Mouse (Mus musculus) kidney, postnatal 0 days (tissue): ENCODE measurements at regions not wholly inside any gene's neighbourhood (a gene's known extent, or its start where the extent isn't known, plus 50 kb on each side); places are given as distances from the start of the nearest gene placed in this dataset.
A peak's percentile ranks its signal among the peaks of the same experiment; 100 is the strongest.

Experiments
- ATAC-seq: fragments of 200-750 bp; cut with Nextera tagmentation; replicated peaks from 2 replicates; pipeline ENCODE4 v1.8.0; 2017; ENCODE audit warnings: low read depth, moderate number of reproducible peaks, moderate TSS enrichment, moderate library complexity; ENCODE audit not compliant: low FRiP score
- DNase-seq: peaks from one replicate; pipeline ENCODE4 v3.0.0-alpha.2; 2016; ENCODE audit warnings: low spot score
- H3K27ac ChIP-seq: fragments of 300-500 bp; sonication (generic); 2 replicates; pipeline ENCODE4 v1.5.1; 2014; ENCODE audit warnings: mild to moderate bottlenecking
- H3K27me3 ChIP-seq: fragments of 300-500 bp; sonication (generic); 2 replicates; pipeline ENCODE4 v1.6.1; 2014; ENCODE audit warnings: low read length, mixed read lengths; ENCODE audit not compliant: insufficient read depth
- H3K36me3 ChIP-seq: fragments of 300-500 bp; sonication (generic); 2 replicates; pipeline ENCODE4 v1.6.1; 2014; ENCODE audit warnings: low read length, mixed read lengths; ENCODE audit not compliant: insufficient read depth
- H3K4me1 ChIP-seq: fragments of 300-500 bp; sonication (generic); replicated peaks from 2 replicates; pipeline ENCODE4 v1.6.1; 2014; ENCODE audit warnings: antibody characterized with exemption, low read length, mixed read lengths; ENCODE audit not compliant: insufficient read depth
- H3K4me2 ChIP-seq: fragments of 300-500 bp; sonication (generic); 2 replicates; pipeline ENCODE4 v1.6.1; 2014; ENCODE audit warnings: mild to moderate bottlenecking, low read length, moderate library complexity, mixed read lengths
- H3K4me3 ChIP-seq: fragments of 300-500 bp; sonication (generic); replicated peaks from 2 replicates; pipeline ENCODE4 v1.5.1; 2014; ENCODE audit warnings: low read depth, low read length
- H3K9ac ChIP-seq: fragments of 300-500 bp; sonication (generic); 2 replicates; pipeline ENCODE4 v1.6.1; 2014; ENCODE audit warnings: low read depth, low read length
- H3K9me3 ChIP-seq: fragments of 300-500 bp; sonication (generic); replicated peaks from 2 replicates; pipeline ENCODE4 v1.6.1; 2016; ENCODE audit warnings: low read length, inconsistent platforms, mixed read lengths
- CTCF ChIP-seq: IDR thresholded peaks from 2 replicates; pipeline ENCODE4 v1.5.1; 2016; ENCODE audit warnings: antibody characterized with exemption, low read depth, mild to moderate bottlenecking, moderate library complexity
- WGBS: fragments of 180-500 bp; shearing (Covaris S2); extraction: QIAGEN DNeasy Blood & Tissue Kit; methylation state at CpG from one replicate; pipeline ENCODE4 v1.1.7; 2014; 5-methylcytosine and 5-hydroxymethylcytosine counted together

GRCm38 (mm10) chr3:80049495-80050225, 165.3 kb downstream of the Fam198b start:
- peaks cover 3% of the 10 kb centered on the region; the same call in 1 of the 2 replicates for H3K4me1 ChIP-seq
- ATAC-seq (no peak), DNase-seq (no peak)
- no peaks in the 10 kb centered on the region for H3K9me3 ChIP-seq
- no peaks in the 10 kb centered on the region for H3K27me3 ChIP-seq
- TF ChIP-seq CTCF: peak; percentile 8; the same call in 1 of the 2 replicates
- H3K36me3 ChIP-seq: no peaks in the 10 kb centered on the region
- no peak overlapping the region for H3K9ac ChIP-seq
- 83% methylated on average over 5 of the region's 5 CpGs for WGBS
- H3K27ac ChIP-seq: no peak overlapping the region
- no peak overlapping the region for H3K4me3 ChIP-seq
- H3K4me2 ChIP-seq: no peak overlapping the region

- no peak for DNase-seq
- H3K4me3 ChIP-seq: no peak overlapping the region
- H3K36me3 ChIP-seq: no peaks in the 10 kb centered on the region
- no peaks in the 10 kb centered on the region for H3K9me3 ChIP-seq
- TF ChIP-seq CTCF: no peak
- 51% methylated on average over 4 of the region's 4 CpGs for WGBS
- peaks cover 3% of the 10 kb centered on the region; the same call in 1 of the 2 replicates for H3K4me1 ChIP-seq
- no peak overlapping the region for H3K9ac ChIP-seq
- no peak overlapping the region for H3K27ac ChIP-seq
- no peaks in the 10 kb centered on the region for H3K27me3 ChIP-seq
- no peak for ATAC-seq
- no peak overlapping the region for H3K4me2 ChIP-seq
Observed at GRCm38 (mm10) chr3:80050920-80051319, 166.6 kb downstream of the Fam198b start.

DNA sequence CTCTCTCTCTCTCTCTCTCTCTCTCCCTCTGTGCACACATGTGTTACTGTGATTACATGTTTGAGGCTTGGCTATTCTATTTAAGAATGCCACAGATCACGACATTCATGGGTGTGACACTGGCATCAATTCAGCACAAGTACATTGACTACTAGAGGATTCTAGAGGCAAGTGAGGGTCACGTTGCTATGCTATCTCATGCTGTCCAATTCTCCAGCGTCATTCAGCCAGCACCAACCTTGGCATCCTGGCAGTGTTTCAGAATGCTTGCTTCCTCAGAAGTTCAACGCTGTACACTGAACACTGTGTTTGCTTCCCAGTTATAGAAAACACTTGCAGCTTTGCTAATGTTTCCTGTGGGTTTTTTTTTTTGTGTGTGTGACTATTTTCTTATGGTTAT, 167.6 kb downstream of the Fam198b start:
- WGBS: 74% methylated on average over 4 of the region's 4 CpGs
- Histone ChIP-seq H3K4me2 (no peak overlapping the region), H3K36me3 (no peaks in the 10 kb centered on the region), H3K4me3 (no peak overlapping the region), H3K27ac (no peak overlapping the region), H3K9ac (no peak overlapping the region), H3K9me3 (no peaks in the 10 kb centered on the region), H3K27me3 (no peaks in the 10 kb centered on the region), H3K4me1 (peaks cover 3% of the 10 kb centered on the region; the same call in 1 of the 2 replicates)
- TF ChIP-seq CTCF: no peak
- DNase-seq (no peak), ATAC-seq (no peak)

GRCm38 (mm10) chr3:80052879-80053278, 168.5 kb downstream of the Fam198b start:
- Histone ChIP-seq H3K4me2 (no peak overlapping the region), H3K36me3 (no peaks in the 10 kb centered on the region), H3K27ac (no peak overlapping the region), H3K9ac (no peak overlapping the region), H3K4me1 (peaks cover 7% of the 10 kb centered on the region; the same call in 1 of the 2 replicates), H3K4me3 (no peak overlapping the region), H3K27me3 (no peaks in the 10 kb centered on the region), H3K9me3 (no peaks in the 10 kb centered on the region)
- DNase-seq (no peak), ATAC-seq (no peak)
- 77% methylated on average over 3 of the region's 3 CpGs for WGBS
- no peak for TF ChIP-seq CTCF

DNA sequence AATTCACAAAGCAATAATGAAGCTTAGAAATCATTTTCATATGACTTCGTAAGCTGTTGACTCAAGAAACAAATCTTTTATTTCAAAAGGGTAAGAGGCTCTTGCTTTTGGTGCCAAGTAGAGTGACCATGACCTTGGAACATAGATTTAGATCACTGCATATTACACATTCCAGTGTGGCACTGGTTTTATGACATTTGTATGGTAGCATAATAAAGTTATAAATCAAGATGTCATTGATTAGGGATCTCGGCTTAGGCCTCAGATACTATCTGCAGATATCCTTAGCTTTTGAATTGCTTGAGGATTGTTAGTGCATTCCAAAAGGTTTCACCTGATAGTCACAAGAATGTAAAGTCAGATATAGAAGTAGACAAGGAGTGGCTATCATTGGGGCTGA, 169.1 kb downstream of the Fam198b start:
- no peaks in the 10 kb centered on the region for H3K27me3 ChIP-seq
- no peak overlapping the region for H3K27ac ChIP-seq
- no peak overlapping the region for H3K4me3 ChIP-seq
- no peak overlapping the region for H3K4me2 ChIP-seq
- 72% methylated on average over 2 of the region's 2 CpGs for WGBS
- ATAC-seq (no peak), DNase-seq (no peak)
- peaks cover 7% of the 10 kb centered on the region; the same call in 1 of the 2 replicates for H3K4me1 ChIP-seq
- no peak overlapping the region for H3K9ac ChIP-seq
- TF ChIP-seq CTCF: no peak
- H3K36me3 ChIP-seq: no peaks in the 10 kb centered on the region
- H3K9me3 ChIP-seq: no peaks in the 10 kb centered on the region

DNA sequence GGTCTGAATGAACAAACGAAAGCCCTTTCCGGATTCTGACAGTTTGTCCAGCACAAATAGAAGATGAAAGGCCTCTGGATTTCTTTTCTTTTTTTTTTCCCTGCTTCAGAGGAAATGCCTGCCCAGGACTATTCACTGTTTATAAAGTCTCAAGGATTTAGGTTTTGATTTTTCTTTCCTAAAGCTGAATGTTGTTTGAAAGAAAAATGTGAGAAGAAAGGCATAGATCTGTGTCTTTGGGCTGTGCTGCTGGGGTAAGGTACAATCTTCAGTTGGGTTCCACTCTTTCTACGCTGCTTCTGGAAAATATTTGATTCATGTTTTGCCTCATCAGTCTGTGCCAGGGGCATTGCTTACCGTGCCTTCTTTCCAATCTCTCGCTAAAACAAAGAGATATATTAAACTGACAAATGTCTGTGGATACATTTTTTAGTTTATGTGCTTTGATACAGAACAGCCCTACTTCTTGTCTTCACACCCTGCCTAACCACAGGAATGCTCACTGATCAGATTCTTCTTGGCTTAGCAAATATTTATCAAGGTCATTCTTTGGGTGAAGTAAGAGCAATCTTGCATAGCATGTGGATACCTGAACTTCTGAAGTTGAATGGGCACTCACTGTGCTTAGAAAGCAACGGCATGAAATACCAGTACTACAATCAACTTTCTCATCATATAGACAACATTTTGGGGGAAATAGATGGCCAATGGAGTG, 172.5 kb downstream of the Fam198b start:
- no peaks in the 10 kb centered on the region for H3K9me3 ChIP-seq
- H3K36me3 ChIP-seq: no peaks in the 10 kb centered on the region
- TF ChIP-seq CTCF: no peak
- ATAC-seq (no peak), DNase-seq (no peak)
- H3K9ac ChIP-seq: no peak overlapping the region
- no peaks in the 10 kb centered on the region for H3K27me3 ChIP-seq
- peaks cover 7% of the 10 kb centered on the region; the same call in 1 of the 2 replicates for H3K4me1 ChIP-seq
- no peak overlapping the region for H3K4me2 ChIP-seq
- WGBS: 55% methylated on average over 6 of the region's 6 CpGs
- H3K27ac ChIP-seq: no peak overlapping the region
- no peak overlapping the region for H3K4me3 ChIP-seq
